Mouse (Mus musculus) left cerebral cortex, adult 18-20 months (tissue): ENCODE data around the gene Twnk. TPM values are rescaled to one million over a fixed set of nuclear protein-coding genes. Genes with fewer than 3 reads are reported as not detected.

ENCODE experiments used
- DNase-seq, 2 experiments: peaks; one replicate each; pipeline ENCODE4 v3.0.0; 2021 to 2022; ENCODE audit warnings: low spot score in 2 of 2, mixed read lengths in 1 of 2
- long read RNA-seq, 2 experiments: library from polyadenylated mRNA; stranded (forward); transcript quantifications; one replicate each; pipeline ENCODE4 v2.0.0; 2021
- total RNA-seq, 2 experiments: library from RNA; stranded (reverse); gene quantifications; 2 replicates each; pipeline ENCODE4 v1.2.3; 2021

Twnk gene
- 10 to 100 TPM; 13.8 to 14.9 TPM for total RNA-seq
- long read RNA-seq, experiment 1, transcript Twnk-201 (5 exons, 3,488 nt), result major isoform, 9 of 19 reads
- long read RNA-seq, experiment 1, partial matches to known transcripts, result 0 of 19 reads
- long read RNA-seq, experiment 1, other reads (novel, unspliced or antisense), result 10 of 19 reads
- long read RNA-seq, experiment 2, partial matches to known transcripts, result 1 of 13 reads
- long read RNA-seq, experiment 2, other reads (novel, unspliced or antisense), result 8 of 13 reads

GRCm38 (mm10) chr19:45005444-45005843 lies at the start of gene Twnk:
Gene Twnk, plus strand, starts transcription at chr19:45005663.
- DNase-seq, result no peak

GRCm38 (mm10) chr19:44959633-44960032 lies 45.8 kb upstream of the Twnk start:
- DNase-seq, result no peak

GRCm38 (mm10) chr19:44965978-44966377 lies 39.5 kb upstream of the Twnk start:
- DNase-seq, result no peak

- DNase-seq, result no peak
Measured at GRCm38 (mm10) chr19:44968329-44968728, 37.1 kb upstream of the Twnk start.

GRCm38 (mm10) chr19:44976636-44977035 lies 28.8 kb upstream of the Twnk start:
- no peak for DNase-seq

GRCm38 (mm10) chr19:44977148-44977547 lies 28.3 kb upstream of the Twnk start:
- no peak for DNase-seq

GRCm38 (mm10) chr19:44980787-44981186 lies 24.7 kb upstream of the Twnk start:
- no peak for DNase-seq

GRCm38 (mm10) chr19:44982477-44983115 lies 22.9 kb upstream of the Twnk start:
- DNase-seq, result no peak

GRCm38 (mm10) chr19:44983366-44983765 lies 22.1 kb upstream of the Twnk start:
- DNase-seq, result no peak

GRCm38 (mm10) chr19:44984420-44984819 lies 21.0 kb upstream of the Twnk start:
- DNase-seq, result no peak

GRCm38 (mm10) chr19:44985159-44985988 lies 20.1 kb upstream of the Twnk start:
- DNase-seq, result no peak

- no peak for DNase-seq
Measured at GRCm38 (mm10) chr19:44987004-44987403, 18.5 kb upstream of the Twnk start.

GRCm38 (mm10) chr19:44987851-44988250 lies 17.6 kb upstream of the Twnk start:
- DNase-seq, result peak; percentile 60 to 69

GRCm38 (mm10) chr19:44988321-44988720 lies 17.1 kb upstream of the Twnk start:
- no peak for DNase-seq

- DNase-seq, result no peak
Measured at GRCm38 (mm10) chr19:44988831-44989566, 16.5 kb upstream of the Twnk start, which contains the start of gene Sema4g. Gene Sema4g, plus strand, starts transcription at chr19:44989101.

- DNase-seq, result no peak
Measured at GRCm38 (mm10) chr19:44989567-44990495, 15.6 kb upstream of the Twnk start.

- no peak for DNase-seq
Measured at GRCm38 (mm10) chr19:44991031-44991430, 14.4 kb upstream of the Twnk start.

- no peak for DNase-seq
Measured at GRCm38 (mm10) chr19:44992246-44992645, 13.2 kb upstream of the Twnk start.

GRCm38 (mm10) chr19:44992712-44993111 lies 12.8 kb upstream of the Twnk start:
- DNase-seq, result no peak

- DNase-seq, result no peak
Measured at GRCm38 (mm10) chr19:44997786-44998185, 7.7 kb upstream of the Twnk start.
